Mouse (Mus musculus) MEL (cell line): ENCODE results near the gene Gstt3. TPM values are rescaled to one million over a fixed set of nuclear protein-coding genes. Genes with fewer than 3 reads are reported as not detected.

Experiments
- DNase-seq: peaks from one replicate; pipeline ENCODE4 v3.0.0; 2011; ENCODE audit warnings: low read depth, low spot score
- H3K27ac ChIP-seq: 2 replicates; pipeline ENCODE4 v1.5.1; 2012; ENCODE audit warnings: low read depth, mild to moderate bottlenecking, control low read depth, low read length, moderate library complexity; ENCODE audit not compliant: control insufficient read depth
- H3K27me3 ChIP-seq, 2 experiments: fragments of 150-350 bp in 1 of 2; sonication (generic) in 1 of 2; 2 replicates each; pipeline ENCODE4 v1.6.1; 2012; ENCODE audit warnings: low read length in 2 of 2, mild to moderate bottlenecking in 2 of 2, improper control_type of control experiment in 1 of 2, moderate library complexity in 1 of 2; ENCODE audit not compliant: insufficient read depth in 2 of 2, control insufficient read depth in 1 of 2
- H3K36me3 ChIP-seq, 2 experiments: 2 replicates each; pipeline ENCODE4 v1.6.1; 2012 to 2014; ENCODE audit warnings: low read length in 2 of 2, improper control_type of control experiment in 1 of 2, inconsistent platforms in 1 of 2, mild to moderate bottlenecking in 1 of 2; ENCODE audit not compliant: insufficient read depth in 2 of 2, control insufficient read depth in 1 of 2
- H3K4me1 ChIP-seq, 2 experiments: fragments of 150-350 bp in 1 of 2; sonication (generic) in 1 of 2; 2 replicates each; pipeline ENCODE4 v1.6.1; 2012; ENCODE audit warnings: low read length in 2 of 2, improper control_type of control experiment in 1 of 2, mild to moderate bottlenecking in 1 of 2; ENCODE audit not compliant: insufficient read depth in 2 of 2, control insufficient read depth in 1 of 2
- H3K4me3 ChIP-seq, 2 experiments: fragments of 150-350 bp in 1 of 2; sonication (generic) in 1 of 2; 2 replicates each; pipeline ENCODE4 v1.5.1; 2012; ENCODE audit warnings: low read depth in 2 of 2, low read length in 2 of 2, mild to moderate bottlenecking in 2 of 2, moderate library complexity in 2 of 2, control low read depth in 1 of 2, improper control_type of control experiment in 1 of 2; ENCODE audit not compliant: control insufficient read depth in 1 of 2, insufficient read depth in 1 of 2
- H3K79me2 ChIP-seq: 2 replicates; pipeline ENCODE4 v1.6.1; 2012; ENCODE audit warnings: mild to moderate bottlenecking, low read length, moderate library complexity; ENCODE audit not compliant: control insufficient read depth, poor library complexity, insufficient read depth
- H3K9ac ChIP-seq: 2 replicates; pipeline ENCODE4 v1.6.1; 2012; ENCODE audit warnings: low read depth, mild to moderate bottlenecking, control low read depth, low read length, moderate library complexity; ENCODE audit not compliant: control insufficient read depth, poor library complexity, severe bottlenecking
- H3K9me3 ChIP-seq: fragments of 150-350 bp; sonication (generic); replicated peaks from 2 replicates; pipeline ENCODE4 v1.6.1; 2012; ENCODE audit warnings: mild to moderate bottlenecking, low read length, improper control_type of control experiment, moderate library complexity; ENCODE audit not compliant: insufficient read depth
- CTCF ChIP-seq, 3 experiments: IDR thresholded peaks in 2 of 3; conservative IDR thresholded peaks in 1 of 3; 2 replicates each; pipeline ENCODE4 v1.5.1; 2011 to 2012; ENCODE audit warnings: low read length in 3 of 3, low read depth in 2 of 3, mild to moderate bottlenecking in 2 of 3, improper control_type of control experiment in 1 of 3, inconsistent platforms in 1 of 3, mixed read lengths in 1 of 3, moderate library complexity in 1 of 3; ENCODE audit not compliant: control insufficient read depth in 1 of 3, insufficient read depth in 1 of 3, poor library complexity in 1 of 3, severe bottlenecking in 1 of 3
- E2F4 ChIP-seq: IDR thresholded peaks from 2 replicates; pipeline ENCODE4 v1.6.1; 2011; ENCODE audit warnings: low read depth, low read length, improper control_type of control experiment, borderline replicate concordance
- GABPA ChIP-seq: IDR thresholded peaks from 2 replicates; pipeline ENCODE4 v1.6.1; 2012; ENCODE audit warnings: low read depth, mild to moderate bottlenecking, inconsistent platforms, low read length, improper control_type of control experiment, moderate library complexity
- HCFC1 ChIP-seq: IDR thresholded peaks from 2 replicates; pipeline ENCODE4 v1.6.1; 2012; ENCODE audit warnings: low read depth, mild to moderate bottlenecking, inconsistent platforms, low read length, improper control_type of control experiment, moderate library complexity
- JUND ChIP-seq: IDR thresholded peaks from 2 replicates; pipeline ENCODE4 v1.6.1; 2011; ENCODE audit warnings: low read depth, mild to moderate bottlenecking, improper control_type of control experiment, low read length
- MAFK ChIP-seq: IDR thresholded peaks from 2 replicates; pipeline ENCODE4 v1.6.1; 2011; ENCODE audit warnings: low read depth, mild to moderate bottlenecking, low read length, improper control_type of control experiment, borderline replicate concordance
- MEF2A ChIP-seq: IDR thresholded peaks from 2 replicates; pipeline ENCODE4 v1.6.1; 2014; ENCODE audit warnings: low read depth, mild to moderate bottlenecking, inconsistent platforms, low read length, improper control_type of control experiment; ENCODE audit not compliant: poor library complexity, insufficient replicate concordance, severe bottlenecking; ENCODE audit errors: extremely low read depth
- MXI1 ChIP-seq: IDR thresholded peaks from 2 replicates; pipeline ENCODE4 v1.6.1; 2011; ENCODE audit warnings: mild to moderate bottlenecking, low read depth, low read length, improper control_type of control experiment
- MYB ChIP-seq: IDR thresholded peaks from 2 replicates; pipeline ENCODE4 v1.6.1; 2011; ENCODE audit warnings: mild to moderate bottlenecking, low read depth, low read length, improper control_type of control experiment
- POLR2A ChIP-seq, 2 experiments: IDR thresholded peaks; 2 replicates each; pipeline ENCODE4 v1.6.1; 2011 to 2012; ENCODE audit warnings: low read length in 2 of 2, mild to moderate bottlenecking in 2 of 2, control low read depth in 1 of 2, improper control_type of control experiment in 1 of 2, low read depth in 1 of 2, moderate library complexity in 1 of 2; ENCODE audit not compliant: control insufficient read depth in 1 of 2, insufficient read depth in 1 of 2, poor library complexity in 1 of 2
- POLR2AphosphoS2 ChIP-seq: IDR thresholded peaks from 2 replicates; pipeline ENCODE4 v1.6.1; 2011; ENCODE audit warnings: low read length, improper control_type of control experiment
- POLR2AphosphoS5 ChIP-seq: IDR thresholded peaks from 2 replicates; pipeline ENCODE4 v1.6.1; 2012; ENCODE audit warnings: low read depth, borderline replicate concordance, mild to moderate bottlenecking, inconsistent platforms, low read length, moderate library complexity, mixed read lengths
- RAD21 ChIP-seq: IDR thresholded peaks from 2 replicates; pipeline ENCODE4 v1.6.1; 2011; ENCODE audit warnings: mild to moderate bottlenecking, low read depth, low read length, improper control_type of control experiment
- SIN3A ChIP-seq: IDR thresholded peaks from 2 replicates; pipeline ENCODE4 v1.6.1; 2012; ENCODE audit warnings: low read length, improper control_type of control experiment, inconsistent platforms
- SMC3 ChIP-seq: IDR thresholded peaks from 2 replicates; pipeline ENCODE4 v1.6.1; 2011; ENCODE audit warnings: low read depth, low read length, improper control_type of control experiment
- TAL1 ChIP-seq: IDR thresholded peaks from 2 replicates; pipeline ENCODE4 v1.6.1; 2012; ENCODE audit warnings: mild to moderate bottlenecking, inconsistent platforms, low read length, moderate library complexity, mixed read lengths
- USF1 ChIP-seq: IDR thresholded peaks from 2 replicates; pipeline ENCODE4 v1.6.1; 2014; ENCODE audit warnings: low read depth, mild to moderate bottlenecking, inconsistent platforms, low read length, improper control_type of control experiment, moderate library complexity
- ZC3H11A ChIP-seq: IDR thresholded peaks from 2 replicates; pipeline ENCODE4 v1.6.1; 2012; ENCODE audit warnings: low read depth, mild to moderate bottlenecking, inconsistent platforms, low read length, improper control_type of control experiment
- polyA plus RNA-seq, 2 experiments: library from polyadenylated mRNA; stranded (reverse) in 1 of 2; unstranded in 1 of 2; fragments of >175 nt in 1 of 2; fragments of >200 nt in 1 of 2; gene quantifications; 2 replicates each; pipeline versions ENCODE4 v1.2.1 to v1.2.4; 2012; ENCODE audit warnings: low replicate concordance in 2 of 2, low read depth in 1 of 2; ENCODE audit not compliant: insufficient read length in 2 of 2, insufficient read depth in 1 of 2, missing spikeins in 1 of 2
- total RNA-seq: library from RNA; depleted of rRNA; stranded (reverse); fragments of 300-350 nt; gene quantifications from 2 replicates; pipeline ENCODE4 v1.2.3, GENCODE M21; 2012

Gstt3 gene
- total and polyA plus RNA-seq, 3 experiments: 4.0 to 10.2 TPM; not detected in 1

GRCm38 (mm10) chr10:75760311-75760710 lies 20.9 kb downstream of the Gstt3 start:
- peak; percentile 38 for DNase-seq
- H3K36me3 ChIP-seq: peaks cover 5 to 12% of the 10 kb centered on the region in 2 experiments
- H3K4me3 ChIP-seq: no peak overlapping the region
- no peak overlapping the region for H3K27ac ChIP-seq
- peaks cover 0 to 8% of the 10 kb centered on the region in 2 experiments; a peak in 2 of 4 replicates for H3K4me1 ChIP-seq
- peaks cover 32% of the 10 kb centered on the region for H3K79me2 ChIP-seq
- no peak for TF ChIP-seq MYB
- TF ChIP-seq CTCF (IDR thresholded peaks at IDR 0.05 in 2 of 3, conservative IDR thresholded peaks at IDR 0.05 in 1 of 3; ENCODE audit: control insufficient read depth in 1 of 3, insufficient read depth in 1 of 3, low read depth in 2 of 3, low read length in 3 of 3, poor library complexity in 1 of 3, severe bottlenecking in 1 of 3): peak in 1 of 3 experiments; percentile 13; a peak in 1 of 6 replicates
- no peaks in the 10 kb centered on the region for H3K9me3 ChIP-seq
- no peak overlapping the region for H3K9ac ChIP-seq
- H3K27me3 ChIP-seq: no peaks in the 10 kb centered on the region

GRCm38 (mm10) chr10:75756719-75757118 lies 24.5 kb downstream of the Gstt3 start:
- DNase-seq: no peak
- no peaks in the 10 kb centered on the region for H3K4me1 ChIP-seq
- no peaks in the 10 kb centered on the region for H3K27me3 ChIP-seq
- TF ChIP-seq TAL1: no peak
- TF ChIP-seq MAFK: no peak
- no peak for TF ChIP-seq POLR2AphosphoS5
- TF ChIP-seq SMC3: no peak
- no peak for TF ChIP-seq POLR2AphosphoS2
- no peak for TF ChIP-seq RAD21
- no peak for TF ChIP-seq HCFC1
- TF ChIP-seq E2F4: no peak
- TF ChIP-seq GABPA: no peak
- TF ChIP-seq POLR2A (IDR thresholded peaks at IDR 0.05; ENCODE audit: control insufficient read depth in 1 of 2, insufficient read depth in 1 of 2, low read depth in 1 of 2, low read length in 2 of 2, poor library complexity in 1 of 2): no peak
- no peak for TF ChIP-seq MXI1
- TF ChIP-seq JUND: no peak
- TF ChIP-seq USF1: no peak
- TF ChIP-seq ZC3H11A: no peak
- no peak for TF ChIP-seq MEF2A
- TF ChIP-seq SIN3A: no peak
- H3K9me3 ChIP-seq: no peaks in the 10 kb centered on the region
- H3K4me3 ChIP-seq: no peak overlapping the region
- peaks cover 2 to 8% of the 10 kb centered on the region in 2 experiments for H3K36me3 ChIP-seq
- H3K27ac ChIP-seq: no peak overlapping the region
- H3K9ac ChIP-seq: no peak overlapping the region
- H3K79me2 ChIP-seq: peaks cover 17% of the 10 kb centered on the region
